Mouse (Mus musculus): ENCODE results near the gene R3hdm2. TPM values are rescaled to one million over a fixed set of nuclear protein-coding genes. Genes with fewer than 3 reads are reported as not detected.

The R3hdm2 gene
- polyA plus RNA-seq, 1 experiment, result 63.4 TPM

- Histone ChIP-seq H3K27me3 (ENCODE audit: control insufficient read depth, insufficient read depth, insufficient read length) (peaks cover 22% of the 10 kb centered on the region), H3ac (ENCODE audit: control insufficient read depth, insufficient read length) (no peak overlapping the region), H3K4me3 (no peak overlapping the region), H3K36me3 (ENCODE audit: control insufficient read depth, insufficient read depth) (no peaks in the 10 kb centered on the region), H3K79me2 (ENCODE audit: control insufficient read depth, insufficient read depth) (no peaks in the 10 kb centered on the region), H3K4me2 (ENCODE audit: low read depth) (no peak overlapping the region)
- TF ChIP-seq USF1 (IDR thresholded peaks at IDR 0.05; ENCODE audit: low read depth) (no peak), E2F4 (IDR thresholded peaks at IDR 0.05; ENCODE audit: insufficient read depth) (no peak), TCF12 (IDR thresholded peaks at IDR 0.05; ENCODE audit: insufficient read depth, poor library complexity, severe bottlenecking) (no peak)
Measured at GRCm38 (mm10) chr10:127352766-127353165, 27.4 kb upstream of the R3hdm2 start.

GRCm38 (mm10) chr10:127353909-127354895 lies 25.9 kb upstream of the R3hdm2 start, which contains the start of gene Inhbe:
Inhbe (minus strand) TSS chr10:127354411.
- H3K4me2 ChIP-seq (ENCODE audit: low read depth), result peak within 1 kb of the TSS; percentile 51
- H3ac ChIP-seq (ENCODE audit: control insufficient read depth, insufficient read length), result no peak within 1 kb of the TSS
- no peak for TF ChIP-seq SRF (IDR thresholded peaks at IDR 0.05; ENCODE audit: control insufficient read depth, insufficient read length, low read depth)
- peak in 1 of 3 experiments; percentile 21 for TF ChIP-seq MYOD1 (IDR thresholded peaks at IDR 0.05; ENCODE audit: control insufficient read depth in 1 of 3, insufficient read length in 2 of 3, low read depth in 2 of 3)

GRCm38 (mm10) chr10:127355336-127355735 lies 24.8 kb upstream of the R3hdm2 start:
- H3K4me2 ChIP-seq (ENCODE audit: low read depth), result no peak overlapping the region
- TF ChIP-seq MYOD1 (IDR thresholded peaks at IDR 0.05; ENCODE audit: control insufficient read depth in 1 of 3, insufficient read length in 2 of 3, low read depth in 2 of 3) (no peak), USF1 (IDR thresholded peaks at IDR 0.05; ENCODE audit: low read depth) (no peak), CEBPB (IDR thresholded peaks at IDR 0.05; ENCODE audit: insufficient read depth, poor library complexity, severe bottlenecking) (no peak), REST (IDR thresholded peaks at IDR 0.05; ENCODE audit: insufficient read depth, insufficient read length) (no peak), POLR2AphosphoS2 (IDR thresholded peaks at IDR 0.05; ENCODE audit: insufficient read length, low read depth) (no peak)
- H3ac ChIP-seq (ENCODE audit: control insufficient read depth, insufficient read length), result no peak overlapping the region
- H3K36me3 ChIP-seq (ENCODE audit: control insufficient read depth, insufficient read depth), result no peaks in the 10 kb centered on the region
- no peaks in the 10 kb centered on the region for H3K79me2 ChIP-seq (ENCODE audit: control insufficient read depth, insufficient read depth)
- H3K27me3 ChIP-seq (ENCODE audit: control insufficient read depth, insufficient read depth, insufficient read length), result peaks cover 22% of the 10 kb centered on the region
- H3K4me3 ChIP-seq, result no peak overlapping the region

More at GRCm38 (mm10) chr10:127353909-127354895, 25.9 kb upstream of the R3hdm2 start, which contains the start of gene Inhbe:
- Histone ChIP-seq H3K4me3 (no peak within 1 kb of the TSS), H3K27me3 (ENCODE audit: control insufficient read depth, insufficient read depth, insufficient read length) (peaks cover 22% of the 10 kb centered on the region), H3K79me2 (ENCODE audit: control insufficient read depth, insufficient read depth) (no peaks in the 10 kb centered on the region), H3K36me3 (ENCODE audit: control insufficient read depth, insufficient read depth) (no peaks in the 10 kb centered on the region)

- Histone ChIP-seq H3K36me3 (ENCODE audit: control insufficient read depth, insufficient read depth) (no peaks in the 10 kb centered on the region), H3K4me2 (ENCODE audit: low read depth) (no peak overlapping the region), H3ac (ENCODE audit: control insufficient read depth, insufficient read length) (no peak overlapping the region), H3K27me3 (ENCODE audit: control insufficient read depth, insufficient read depth, insufficient read length) (peaks cover 18% of the 10 kb centered on the region), H3K4me3 (no peak overlapping the region), H3K79me2 (ENCODE audit: control insufficient read depth, insufficient read depth) (no peaks in the 10 kb centered on the region)
- no peak for TF ChIP-seq MYOG (IDR thresholded peaks at IDR 0.05; ENCODE audit: control insufficient read depth in 1 of 3, insufficient read depth in 1 of 3, insufficient read length in 2 of 3, low read depth in 2 of 3)
- no peak for TF ChIP-seq E2F4 (IDR thresholded peaks at IDR 0.05; ENCODE audit: insufficient read depth)
- TF ChIP-seq REST (IDR thresholded peaks at IDR 0.05; ENCODE audit: insufficient read depth, insufficient read length), result no peak
- no peak for TF ChIP-seq POLR2A (IDR thresholded peaks at IDR 0.05; ENCODE audit: insufficient read length, low read depth)
- no peak for TF ChIP-seq SRF (IDR thresholded peaks at IDR 0.05; ENCODE audit: control insufficient read depth, insufficient read length, low read depth)
- TF ChIP-seq TCF3 (IDR thresholded peaks at IDR 0.05; ENCODE audit: insufficient read length, low read depth), result no peak
- no peak for TF ChIP-seq USF1 (IDR thresholded peaks at IDR 0.05; ENCODE audit: low read depth)
- no peak for TF ChIP-seq MAX (IDR thresholded peaks at IDR 0.05; ENCODE audit: low read depth)
- TF ChIP-seq TCF12 (IDR thresholded peaks at IDR 0.05; ENCODE audit: insufficient read depth, poor library complexity, severe bottlenecking), result no peak
- no peak for TF ChIP-seq CEBPB (IDR thresholded peaks at IDR 0.05; ENCODE audit: insufficient read depth, poor library complexity, severe bottlenecking)
- TF ChIP-seq POLR2AphosphoS2 (IDR thresholded peaks at IDR 0.05; ENCODE audit: insufficient read length, low read depth), result no peak
- no peak for TF ChIP-seq MYOD1 (IDR thresholded peaks at IDR 0.05; ENCODE audit: control insufficient read depth in 1 of 3, insufficient read length in 2 of 3, low read depth in 2 of 3)
Measured at GRCm38 (mm10) chr10:127360714-127361113, 19.4 kb upstream of the R3hdm2 start.

- no peak overlapping the region for H3K4me3 ChIP-seq
- no peaks in the 10 kb centered on the region for H3K79me2 ChIP-seq (ENCODE audit: control insufficient read depth, insufficient read depth)
- peaks cover 9% of the 10 kb centered on the region for H3K27me3 ChIP-seq (ENCODE audit: control insufficient read depth, insufficient read depth, insufficient read length)
- H3K36me3 ChIP-seq (ENCODE audit: control insufficient read depth, insufficient read depth), result no peaks in the 10 kb centered on the region
- H3ac ChIP-seq (ENCODE audit: control insufficient read depth, insufficient read length), result no peak overlapping the region
- no peak overlapping the region for H3K4me2 ChIP-seq (ENCODE audit: low read depth)
- no peak for TF ChIP-seq USF1 (IDR thresholded peaks at IDR 0.05; ENCODE audit: low read depth)
- TF ChIP-seq MYOG (IDR thresholded peaks at IDR 0.05; ENCODE audit: control insufficient read depth in 1 of 3, insufficient read depth in 1 of 3, insufficient read length in 2 of 3, low read depth in 2 of 3), result no peak
- no peak for TF ChIP-seq POLR2AphosphoS2 (IDR thresholded peaks at IDR 0.05; ENCODE audit: insufficient read length, low read depth)
- TF ChIP-seq TCF12 (IDR thresholded peaks at IDR 0.05; ENCODE audit: insufficient read depth, poor library complexity, severe bottlenecking), result no peak
- TF ChIP-seq TCF3 (IDR thresholded peaks at IDR 0.05; ENCODE audit: insufficient read length, low read depth), result no peak
- TF ChIP-seq MYOD1 (IDR thresholded peaks at IDR 0.05; ENCODE audit: control insufficient read depth in 1 of 3, insufficient read length in 2 of 3, low read depth in 2 of 3), result no peak
- TF ChIP-seq MAX (IDR thresholded peaks at IDR 0.05; ENCODE audit: low read depth), result no peak
- no peak for TF ChIP-seq SRF (IDR thresholded peaks at IDR 0.05; ENCODE audit: control insufficient read depth, insufficient read length, low read depth)
- TF ChIP-seq REST (IDR thresholded peaks at IDR 0.05; ENCODE audit: insufficient read depth, insufficient read length), result no peak
- TF ChIP-seq POLR2A (IDR thresholded peaks at IDR 0.05; ENCODE audit: insufficient read length, low read depth), result no peak
- no peak for TF ChIP-seq CEBPB (IDR thresholded peaks at IDR 0.05; ENCODE audit: insufficient read depth, poor library complexity, severe bottlenecking)
- TF ChIP-seq E2F4 (IDR thresholded peaks at IDR 0.05; ENCODE audit: insufficient read depth), result no peak
Measured at GRCm38 (mm10) chr10:127367116-127367515, 13.0 kb upstream of the R3hdm2 start.

All from myocyte (in vitro differentiated cells).